Mouse (Mus musculus): ENCODE measurements around the gene Speer4a. TPM values are rescaled to one million over a fixed set of nuclear protein-coding genes. Genes with fewer than 3 reads are reported as not detected.
"Not testable (repeated sequence)": the region's sequence is repeated elsewhere in the genome, so short reads cannot be mapped to it uniquely, and the experiment has no call there.

The Speer4a gene
- under 1 TPM; 0.08 to 0.14 TPM for total RNA-seq (2021)
- long read RNA-seq, experiment 1 = 0 reads
- long read RNA-seq, experiment 2 = 0 reads

GRCm38 (mm10) chr5:26039458-26039857 is at the start of gene Speer4a:
Speer4a (minus strand) TSS chr5:26039558.
- not testable (repeated sequence) for DNase-seq (ENCODE audit: low spot score in 2 of 2)

GRCm38 (mm10) chr5:26079023-26079422 is 39.7 kb upstream of the Speer4a start:
- DNase-seq (ENCODE audit: low spot score in 2 of 2) = not testable (repeated sequence)

- no peak for DNase-seq (ENCODE audit: low spot score in 2 of 2)
Measured at GRCm38 (mm10) chr5:26070716-26071115, 31.4 kb upstream of the Speer4a start.

GRCm38 (mm10) chr5:26058481-26058880 is 19.1 kb upstream of the Speer4a start, which contains the start of gene Gm7347:
Gm7347 (minus strand) TSS chr5:26058581.
- not testable (repeated sequence) for DNase-seq (ENCODE audit: low spot score in 2 of 2)

GRCm38 (mm10) chr5:26022816-26023215 is 16.5 kb downstream of the Speer4a start, which contains the start of gene Gm5862:
Gm5862 (minus strand) TSS chr5:26022916.
- DNase-seq (ENCODE audit: low spot score in 2 of 2) = not testable (repeated sequence)

GRCm38 (mm10) chr5:26007697-26008096 is 31.7 kb downstream of the Speer4a start:
- DNase-seq (ENCODE audit: low spot score in 2 of 2) = not testable (repeated sequence)

GRCm38 (mm10) chr5:26006937-26007695 is 32.2 kb downstream of the Speer4a start:
- peak; percentile 4 to 5 for DNase-seq (ENCODE audit: low spot score in 2 of 2)

- not testable (repeated sequence) for DNase-seq (ENCODE audit: low spot score in 2 of 2)
Measured at GRCm38 (mm10) chr5:26004698-26005097, 34.7 kb downstream of the Speer4a start, which contains the start of gene Gm1979. Gm1979 (minus strand) TSS chr5:26004798.

- DNase-seq (ENCODE audit: low spot score in 2 of 2) = not testable (repeated sequence)
Measured at GRCm38 (mm10) chr5:25988550-25988949, 50.8 kb downstream of the Speer4a start, which contains the start of gene Gm21698. Gm21698 (minus strand) TSS chr5:25988650.

Other genes with a start within 250 kb of the Speer4a start
- not detected for gene Gm21663, start 97.2 kb downstream of the Speer4a start, total RNA-seq (2021)
- gene Gm21671, start 85.1 kb downstream of the Speer4a start, total RNA-seq (2021) = not detected
- gene Gm21680, start 66.9 kb downstream of the Speer4a start, total RNA-seq (2021) = not detected
- gene Gm21698, start 50.9 kb downstream of the Speer4a start, total RNA-seq (2021) = not detected
- not detected for gene Gm1979, start 34.8 kb downstream of the Speer4a start, total RNA-seq (2021)
- gene Gm5862, start 16.6 kb downstream of the Speer4a start, total RNA-seq (2021) = not detected
- not detected for gene Gm7347, start 19.0 kb upstream of the Speer4a start, total RNA-seq (2021)
- gene Gm10471, start 49.7 kb upstream of the Speer4a start, total RNA-seq (2021) = not detected
- not detected for gene 5031410I06Rik, start 65.8 kb upstream of the Speer4a start, total RNA-seq (2021)
- gene Gm10220, start 81.9 kb upstream of the Speer4a start, total RNA-seq (2021) = not detected
- under 1 TPM; 0.45 to 0.50 TPM for gene Gm7361, start 218.1 kb upstream of the Speer4a start, total RNA-seq (2021)